Mouse (Mus musculus): ENCODE data around the gene Adgrg1. TPM values are rescaled to one million over a fixed set of nuclear protein-coding genes. Genes with fewer than 3 reads are reported as not detected.

Adgrg1 gene
- polyA plus RNA-seq, 1 experiment from 2014 or later: 16.3 TPM

- ATAC-seq (ENCODE audit: low read depth): no peak
- DNase-seq (ENCODE audit: low spot score): no peak
- H3K4me2 ChIP-seq (ENCODE audit: low read depth, low read length): no peak overlapping the region
- no peaks in the 10 kb centered on the region for H3K9me3 ChIP-seq (ENCODE audit: control insufficient read depth, low read length)
- H3K27me3 ChIP-seq (replicated peaks; ENCODE audit: control insufficient read depth, insufficient read depth, low read length): no peaks in the 10 kb centered on the region
- no peak overlapping the region for H3K27ac ChIP-seq (replicated peaks; ENCODE audit: low read depth, low read length)
- H3K4me3 ChIP-seq (ENCODE audit: low read depth, low read length): no peak overlapping the region
- H3K9ac ChIP-seq (ENCODE audit: low read depth, low read length): no peak overlapping the region
- 76% methylated on average over 5 of the region's 5 CpGs for WGBS
- H3K4me1 ChIP-seq (ENCODE audit: control insufficient read depth, insufficient read depth, low read length): no peaks in the 10 kb centered on the region
- no peaks in the 10 kb centered on the region for H3K36me3 ChIP-seq (ENCODE audit: control insufficient read depth, insufficient read depth, low read length)
Observed at GRCm38 (mm10) chr8:94950458-94950857, 24.1 kb upstream of the Adgrg1 start.

- Histone ChIP-seq H3K9ac (ENCODE audit: low read depth, low read length) (no peak overlapping the region), H3K9me3 (ENCODE audit: control insufficient read depth, low read length) (no peaks in the 10 kb centered on the region), H3K4me1 (ENCODE audit: control insufficient read depth, insufficient read depth, low read length) (no peaks in the 10 kb centered on the region), H3K27me3 (replicated peaks; ENCODE audit: control insufficient read depth, insufficient read depth, low read length) (no peaks in the 10 kb centered on the region), H3K4me3 (ENCODE audit: low read depth, low read length) (no peak overlapping the region), H3K27ac (replicated peaks; ENCODE audit: low read depth, low read length) (no peak overlapping the region), H3K4me2 (ENCODE audit: low read depth, low read length) (no peak overlapping the region), H3K36me3 (ENCODE audit: control insufficient read depth, insufficient read depth, low read length) (no peaks in the 10 kb centered on the region)
- no peak for DNase-seq (ENCODE audit: low spot score)
- 68% methylated on average over 5 of the region's 5 CpGs for WGBS
- no peak for ATAC-seq (ENCODE audit: low read depth)
Observed at GRCm38 (mm10) chr8:94952086-94952485, 22.5 kb upstream of the Adgrg1 start.

GRCm38 (mm10) chr8:94953624-94954367 lies 20.8 kb upstream of the Adgrg1 start:
- ATAC-seq (ENCODE audit: low read depth) (no peak), DNase-seq (ENCODE audit: low spot score) (no peak)
- H3K4me1 ChIP-seq (ENCODE audit: control insufficient read depth, insufficient read depth, low read length): no peaks in the 10 kb centered on the region
- no peaks in the 10 kb centered on the region for H3K9me3 ChIP-seq (ENCODE audit: control insufficient read depth, low read length)
- 67% methylated on average over 7 of the region's 7 CpGs for WGBS
- H3K4me2 ChIP-seq (ENCODE audit: low read depth, low read length): no peak overlapping the region
- H3K27me3 ChIP-seq (replicated peaks; ENCODE audit: control insufficient read depth, insufficient read depth, low read length): no peaks in the 10 kb centered on the region
- no peak overlapping the region for H3K4me3 ChIP-seq (ENCODE audit: low read depth, low read length)
- no peak overlapping the region for H3K27ac ChIP-seq (replicated peaks; ENCODE audit: low read depth, low read length)
- H3K36me3 ChIP-seq (ENCODE audit: control insufficient read depth, insufficient read depth, low read length): no peaks in the 10 kb centered on the region
- H3K9ac ChIP-seq (ENCODE audit: low read depth, low read length): no peak overlapping the region

GRCm38 (mm10) chr8:94954368-94954737 lies 20.2 kb upstream of the Adgrg1 start:
- H3K27ac ChIP-seq (replicated peaks; ENCODE audit: low read depth, low read length): no peak overlapping the region
- DNase-seq (ENCODE audit: low spot score) (peak; percentile 22), ATAC-seq (ENCODE audit: low read depth) (no peak)
- H3K4me1 ChIP-seq (ENCODE audit: control insufficient read depth, insufficient read depth, low read length): no peaks in the 10 kb centered on the region
- no peak overlapping the region for H3K9ac ChIP-seq (ENCODE audit: low read depth, low read length)
- H3K9me3 ChIP-seq (ENCODE audit: control insufficient read depth, low read length): no peaks in the 10 kb centered on the region
- H3K4me3 ChIP-seq (ENCODE audit: low read depth, low read length): no peak overlapping the region
- H3K36me3 ChIP-seq (ENCODE audit: control insufficient read depth, insufficient read depth, low read length): no peaks in the 10 kb centered on the region
- no peaks in the 10 kb centered on the region for H3K27me3 ChIP-seq (replicated peaks; ENCODE audit: control insufficient read depth, insufficient read depth, low read length)
- no peak overlapping the region for H3K4me2 ChIP-seq (ENCODE audit: low read depth, low read length)
- WGBS: 73% methylated on average over 7 of the region's 7 CpGs

- no peaks in the 10 kb centered on the region for H3K9me3 ChIP-seq (ENCODE audit: control insufficient read depth, low read length)
- H3K27ac ChIP-seq (replicated peaks; ENCODE audit: low read depth, low read length): no peak overlapping the region
- H3K27me3 ChIP-seq (replicated peaks; ENCODE audit: control insufficient read depth, insufficient read depth, low read length): no peaks in the 10 kb centered on the region
- WGBS: 30% methylated on average over 9 of the region's 9 CpGs
- no peaks in the 10 kb centered on the region for H3K4me1 ChIP-seq (ENCODE audit: control insufficient read depth, insufficient read depth, low read length)
- H3K9ac ChIP-seq (ENCODE audit: low read depth, low read length): no peak overlapping the region
- no peak overlapping the region for H3K4me3 ChIP-seq (ENCODE audit: low read depth, low read length)
- 0 out of 2 replicates have a peak, but pooled peaks have one; percentile 37 for ATAC-seq (ENCODE audit: low read depth)
- no peaks in the 10 kb centered on the region for H3K36me3 ChIP-seq (ENCODE audit: control insufficient read depth, insufficient read depth, low read length)
- H3K4me2 ChIP-seq (ENCODE audit: low read depth, low read length): no peak overlapping the region
- peak; percentile 68 for DNase-seq (ENCODE audit: low spot score)
Observed at GRCm38 (mm10) chr8:94954921-94955758, 19.4 kb upstream of the Adgrg1 start.

GRCm38 (mm10) chr8:94956078-94956574 lies 18.4 kb upstream of the Adgrg1 start:
- Histone ChIP-seq H3K36me3 (ENCODE audit: control insufficient read depth, insufficient read depth, low read length) (no peaks in the 10 kb centered on the region), H3K4me1 (ENCODE audit: control insufficient read depth, insufficient read depth, low read length) (no peaks in the 10 kb centered on the region), H3K4me3 (ENCODE audit: low read depth, low read length) (no peak overlapping the region), H3K4me2 (ENCODE audit: low read depth, low read length) (no peak overlapping the region), H3K9me3 (ENCODE audit: control insufficient read depth, low read length) (no peaks in the 10 kb centered on the region), H3K27me3 (replicated peaks; ENCODE audit: control insufficient read depth, insufficient read depth, low read length) (no peaks in the 10 kb centered on the region), H3K9ac (ENCODE audit: low read depth, low read length) (no peak overlapping the region), H3K27ac (replicated peaks; ENCODE audit: low read depth, low read length) (no peak overlapping the region)
- no peak for DNase-seq (ENCODE audit: low spot score)
- ATAC-seq (ENCODE audit: low read depth): no peak
- 58% methylated on average over 1 of the region's 1 CpGs for WGBS

GRCm38 (mm10) chr8:94962201-94962600 lies 12.3 kb upstream of the Adgrg1 start:
- no peaks in the 10 kb centered on the region for H3K36me3 ChIP-seq (ENCODE audit: control insufficient read depth, insufficient read depth, low read length)
- DNase-seq (ENCODE audit: low spot score) (no peak), ATAC-seq (ENCODE audit: low read depth) (no peak)
- no peaks in the 10 kb centered on the region for H3K4me1 ChIP-seq (ENCODE audit: control insufficient read depth, insufficient read depth, low read length)
- no peak overlapping the region for H3K4me2 ChIP-seq (ENCODE audit: low read depth, low read length)
- WGBS: 82% methylated on average over 1 of the region's 1 CpGs
- H3K9me3 ChIP-seq (ENCODE audit: control insufficient read depth, low read length): no peaks in the 10 kb centered on the region
- no peak overlapping the region for H3K27ac ChIP-seq (replicated peaks; ENCODE audit: low read depth, low read length)
- no peak overlapping the region for H3K9ac ChIP-seq (ENCODE audit: low read depth, low read length)
- H3K27me3 ChIP-seq (replicated peaks; ENCODE audit: control insufficient read depth, insufficient read depth, low read length): no peaks in the 10 kb centered on the region
- H3K4me3 ChIP-seq (ENCODE audit: low read depth, low read length): no peak overlapping the region

- Histone ChIP-seq H3K4me1 (ENCODE audit: control insufficient read depth, insufficient read depth, low read length) (no peaks in the 10 kb centered on the region), H3K27me3 (replicated peaks; ENCODE audit: control insufficient read depth, insufficient read depth, low read length) (no peaks in the 10 kb centered on the region), H3K9ac (ENCODE audit: low read depth, low read length) (no peak overlapping the region), H3K27ac (replicated peaks; ENCODE audit: low read depth, low read length) (no peak overlapping the region), H3K9me3 (ENCODE audit: control insufficient read depth, low read length) (no peaks in the 10 kb centered on the region), H3K4me3 (ENCODE audit: low read depth, low read length) (no peak overlapping the region), H3K36me3 (ENCODE audit: control insufficient read depth, insufficient read depth, low read length) (no peaks in the 10 kb centered on the region), H3K4me2 (ENCODE audit: low read depth, low read length) (no peak overlapping the region)
- WGBS: 35% methylated on average over 10 of the region's 10 CpGs
- ATAC-seq (ENCODE audit: low read depth): no peak
- no peak for DNase-seq (ENCODE audit: low spot score)
Observed at GRCm38 (mm10) chr8:94964828-94965227, 9.7 kb upstream of the Adgrg1 start.

Data from embryonic facial prominence, embryonic 14.5 days (tissue).